Mouse (Mus musculus) olfactory bulb, adult 2 months (tissue): ENCODE data around the gene Dner.

Source experiments
- CTCF ChIP-seq: fragments of 200-500 bp; IDR thresholded peaks from 2 replicates; pipeline ENCODE4 v1.5.1; 2012; ENCODE audit warnings: low read depth, mild to moderate bottlenecking, low read length, moderate library complexity; ENCODE audit not compliant: insufficient read depth
- POLR2A ChIP-seq: fragments of 200-500 bp; IDR thresholded peaks from 2 replicates; pipeline ENCODE4 v1.6.1; 2012; ENCODE audit warnings: mild to moderate bottlenecking, low read depth, low read length, moderate library complexity; ENCODE audit not compliant: insufficient read depth

DNA sequence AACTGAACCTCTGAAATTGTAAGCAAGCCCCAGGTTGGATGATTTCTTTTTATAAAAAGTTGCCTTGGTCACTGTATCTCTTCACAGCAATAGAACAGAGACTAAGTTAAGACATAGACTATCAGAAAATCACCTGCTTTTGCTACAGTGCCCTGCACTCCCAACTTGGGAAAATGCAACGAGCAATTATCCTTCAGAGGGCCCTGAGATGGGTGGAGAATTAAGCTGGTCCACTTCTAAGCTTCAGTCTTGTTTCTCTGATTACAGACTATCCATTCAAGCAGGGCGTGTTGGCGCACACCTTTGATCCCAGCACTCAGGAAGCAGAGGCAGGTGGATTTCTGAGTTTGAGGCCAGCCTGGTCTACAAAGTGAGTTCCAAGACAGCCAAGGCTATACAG lies 211.4 kb downstream of the Dner start:
- no peak for TF ChIP-seq POLR2A
- no peak for TF ChIP-seq CTCF
